Mouse (Mus musculus): ENCODE measurements around the gene Gm21748. TPM values are rescaled to one million over a fixed set of nuclear protein-coding genes. Genes with fewer than 3 reads are reported as not detected.
"Not testable (repeated sequence)": the region's sequence is repeated elsewhere in the genome, so short reads cannot be mapped to it uniquely, and the experiment has no call there.

Gene Gm21748
- not detected in 2 replicates for polyA plus RNA-seq (2016; fragmentation: Nextera tagmentation; extraction: Ambion mirVana)

- not testable (repeated sequence) for H3K4me3 ChIP-seq; H3K27ac ChIP-seq; H3K9me3 ChIP-seq; H3K36me3 ChIP-seq (replicated peaks); H3K27me3 ChIP-seq (ENCODE audit: poor library complexity, severe bottlenecking); DNase-seq (ENCODE audit: extremely low spot score, low spot score); H3K4me1 ChIP-seq
- WGBS = no CpG with 5 or more reads among the region's 8 CpGs
Measured at GRCm38 (mm10) chrY:90839077-90839476, at the start of gene Gm21748. Gene Gm21748 (minus strand): TSS chrY:90839177.

Other genes starting within 250 kb of the Gm21748 start
- not detected in 2 replicates for gene Gm21860, start 84.4 kb downstream of the Gm21748 start, polyA plus RNA-seq (2016; fragmentation: Nextera tagmentation; extraction: Ambion mirVana)
- not detected in 2 replicates for gene Gm47283, start 54.4 kb downstream of the Gm21748 start, polyA plus RNA-seq (2016; fragmentation: Nextera tagmentation; extraction: Ambion mirVana)

All from forebrain, embryonic 10.5 days (tissue).